Mouse (Mus musculus) layer of hippocampus, adult 18-20 months (tissue): ENCODE measurements around the gene Hnf4a. TPM values are rescaled to one million over a fixed set of nuclear protein-coding genes. Genes with fewer than 3 reads are reported as not detected.

ENCODE experiments used
- DNase-seq, 2 experiments: peaks; one replicate each; pipeline ENCODE4 v3.0.0; 2022; ENCODE audit warnings: low spot score in 2 of 2
- total RNA-seq, 2 experiments: library from RNA; stranded (reverse); gene quantifications; 2 replicates each; pipeline ENCODE4 v1.2.3; 2021

Hnf4a gene
- total RNA-seq, 2 experiments from 2014 or later, result not detected

DNA sequence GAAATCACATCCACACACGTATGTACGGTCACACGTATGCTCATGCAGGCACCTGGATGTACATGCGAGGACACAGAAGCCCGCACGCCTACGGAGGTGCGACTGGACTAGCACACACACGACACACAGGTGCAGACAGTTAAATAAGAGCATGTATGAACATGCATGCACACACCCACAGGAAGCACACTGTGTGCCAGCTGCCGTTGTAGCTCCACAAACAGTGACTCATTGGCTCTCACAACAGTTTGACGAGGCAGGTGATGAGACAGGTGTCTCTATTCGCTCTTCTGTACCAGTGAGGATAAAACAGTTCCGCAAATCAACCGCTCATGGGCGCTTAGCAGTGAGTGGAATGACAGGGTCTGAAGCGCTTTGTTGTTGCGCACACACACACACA is 16.0 kb upstream of the Hnf4a start:
- no peak for DNase-seq

DNA sequence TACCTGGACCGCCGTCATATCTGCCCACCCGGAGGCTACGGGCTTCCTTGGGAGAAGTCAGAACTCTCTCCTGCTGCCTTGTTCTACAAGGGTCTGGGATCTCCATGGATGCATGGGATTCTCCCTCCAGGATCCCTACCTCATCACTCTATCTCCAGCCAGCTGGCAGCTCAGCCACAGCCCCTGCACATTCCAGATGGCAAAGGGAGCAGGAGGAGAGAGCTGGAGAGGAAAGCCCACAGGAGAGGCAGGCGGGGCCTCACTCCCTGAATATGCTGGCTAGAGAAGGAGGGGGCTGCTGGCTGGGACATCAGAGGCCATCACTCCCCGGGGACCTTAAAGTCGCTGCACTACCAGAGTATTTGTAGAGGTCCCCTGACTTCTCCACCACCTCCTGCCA is 15.3 kb upstream of the Hnf4a start:
- no peak for DNase-seq

DNA sequence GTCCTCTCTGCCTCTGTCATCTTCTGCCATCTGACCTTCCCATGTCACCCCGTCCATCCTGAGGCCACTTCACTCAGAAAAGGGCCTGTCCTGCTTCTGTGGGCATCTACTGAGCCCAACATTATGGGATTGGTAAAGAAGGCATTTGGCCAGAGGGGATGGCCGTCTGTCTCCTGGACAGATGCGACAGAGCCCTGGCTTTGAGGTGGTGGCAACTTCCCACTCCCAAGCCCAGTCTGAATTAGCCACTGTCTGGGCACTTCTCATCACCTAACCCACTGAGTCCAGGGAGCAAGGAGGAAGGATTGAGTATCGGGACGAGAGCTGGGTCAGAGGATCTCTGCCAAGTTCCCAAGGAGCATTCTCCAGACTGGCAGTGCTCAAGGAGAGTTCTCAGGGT is 14.6 kb upstream of the Hnf4a start, which contains the start of gene R3hdml:
R3hdml (plus strand) TSS at position 301 of the 400 bp plus-strand sequence.
- DNase-seq, result no peak

DNA sequence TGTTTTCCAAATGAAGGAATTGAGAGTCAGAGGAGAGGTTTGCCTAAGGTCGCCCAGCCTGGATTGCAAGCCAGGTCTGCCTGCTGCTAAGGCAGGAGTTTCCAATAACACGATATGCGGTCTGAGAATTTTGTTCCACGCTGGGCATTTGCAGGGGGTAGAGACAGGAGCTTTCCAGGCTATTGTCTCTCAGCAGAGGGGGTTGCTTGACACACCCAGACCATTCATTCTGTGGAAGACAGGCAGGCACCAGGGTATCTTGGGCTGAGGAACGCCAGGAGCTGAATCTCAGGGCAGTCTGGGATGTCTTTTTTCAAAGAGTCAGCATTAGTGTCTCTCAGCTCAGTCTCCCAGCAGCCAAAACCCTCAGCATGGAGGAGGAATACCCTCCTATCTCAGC is 13.6 kb upstream of the Hnf4a start:
- no peak for DNase-seq

DNA sequence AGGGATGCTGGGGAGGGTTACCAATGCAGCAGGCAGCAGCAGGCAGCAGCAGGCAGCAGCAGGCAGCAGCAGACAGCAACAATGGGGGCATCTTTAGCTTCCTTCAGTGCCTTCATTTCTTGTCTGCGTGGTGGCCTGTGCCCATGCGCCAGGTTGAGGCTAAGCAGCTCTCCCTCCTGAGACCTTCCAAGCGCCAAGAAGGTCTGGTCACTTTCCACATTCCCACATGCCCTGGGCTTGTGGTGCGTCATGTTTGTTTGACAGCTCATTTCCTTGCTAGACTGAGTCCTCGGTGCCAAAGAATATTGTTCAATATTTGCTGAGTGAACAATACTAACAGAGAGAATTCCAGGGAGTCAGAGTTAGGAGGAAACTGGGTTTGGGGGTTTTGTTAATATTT is 12.6 kb upstream of the Hnf4a start:
- DNase-seq, result no peak

DNA sequence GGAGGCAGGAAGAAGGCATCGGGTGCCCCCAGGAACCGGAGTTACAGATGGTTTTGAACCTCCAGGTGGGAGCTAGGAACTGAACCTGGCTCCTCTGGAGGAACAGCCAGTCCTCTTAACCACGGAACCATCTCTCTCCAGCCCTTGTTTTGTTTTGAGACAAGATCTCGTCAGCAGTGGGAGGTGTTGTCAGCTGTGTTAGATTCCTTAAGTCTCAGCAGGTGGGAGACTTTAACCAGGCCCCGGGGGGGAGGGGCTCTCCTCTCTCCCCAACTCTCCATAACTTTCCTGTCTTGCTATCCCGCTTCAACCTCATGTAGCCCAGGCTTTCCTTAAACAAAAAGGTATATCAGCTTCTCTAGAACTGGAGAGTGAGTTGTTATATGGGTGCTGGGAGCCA is 12.2 kb upstream of the Hnf4a start:
- no peak for DNase-seq

DNA sequence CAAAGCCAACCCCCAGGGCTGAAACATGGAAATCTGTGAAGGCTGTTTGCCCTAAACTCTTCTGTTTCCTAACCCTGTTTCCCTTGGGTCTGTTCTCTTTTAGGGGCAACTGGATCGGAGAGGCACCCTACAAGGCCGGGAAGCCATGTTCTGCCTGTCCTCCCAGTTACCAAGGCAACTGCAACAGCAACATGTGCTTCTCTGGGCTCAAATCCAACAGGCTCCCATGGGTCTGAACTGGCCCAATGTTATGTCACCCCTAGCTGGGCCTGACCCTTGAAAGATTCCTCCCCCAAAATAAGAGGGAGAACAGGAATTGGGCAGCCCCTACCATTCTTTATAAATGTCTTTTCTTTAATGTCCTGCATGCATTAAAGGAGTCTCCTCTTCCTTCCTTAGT is 4.4 kb upstream of the Hnf4a start:
- no peak for DNase-seq

DNA sequence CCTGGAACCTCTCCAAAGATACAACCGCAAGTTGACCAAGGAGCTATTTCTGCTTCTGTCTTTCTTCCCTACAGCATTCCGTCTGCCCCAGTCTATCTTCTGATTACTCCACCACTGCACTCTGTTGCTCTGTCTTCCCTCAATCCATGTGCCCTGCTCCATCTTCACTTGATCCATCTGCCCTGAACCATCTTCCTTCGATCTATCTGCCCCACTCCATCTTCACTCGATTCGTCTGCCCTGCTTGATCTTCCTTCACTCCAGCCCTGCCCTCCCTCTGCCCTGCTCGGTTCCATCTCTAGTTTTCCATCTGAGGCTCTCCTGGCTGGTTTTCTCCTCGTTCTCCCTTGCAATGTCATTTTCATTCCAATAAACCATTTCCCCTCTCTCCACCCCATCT is 3.4 kb upstream of the Hnf4a start:
- no peak for DNase-seq

DNA sequence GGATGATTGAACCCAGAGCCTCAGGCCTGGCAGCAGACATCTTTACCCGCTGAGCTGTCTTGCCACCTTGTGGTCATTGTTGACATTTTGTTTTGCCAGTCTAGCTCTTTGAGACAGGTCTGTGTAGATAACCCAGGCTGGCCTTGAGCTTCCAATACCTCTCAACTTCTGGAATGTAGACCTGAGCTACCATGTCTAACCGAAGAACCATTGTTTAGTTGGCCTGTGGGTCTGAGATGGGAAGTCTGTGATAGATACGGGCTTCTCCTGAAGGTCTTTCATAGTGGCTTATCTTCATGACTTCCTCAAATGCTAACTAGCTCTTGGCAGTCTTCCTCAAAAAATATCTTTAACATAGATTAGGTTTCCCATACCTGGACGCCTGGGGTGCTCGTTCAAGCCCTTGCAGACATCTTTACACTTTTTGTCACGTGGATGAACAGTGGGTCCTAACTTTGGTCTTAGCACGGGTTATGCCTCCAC is 19.2 kb downstream of the Hnf4a start:
- no peak for DNase-seq

DNA sequence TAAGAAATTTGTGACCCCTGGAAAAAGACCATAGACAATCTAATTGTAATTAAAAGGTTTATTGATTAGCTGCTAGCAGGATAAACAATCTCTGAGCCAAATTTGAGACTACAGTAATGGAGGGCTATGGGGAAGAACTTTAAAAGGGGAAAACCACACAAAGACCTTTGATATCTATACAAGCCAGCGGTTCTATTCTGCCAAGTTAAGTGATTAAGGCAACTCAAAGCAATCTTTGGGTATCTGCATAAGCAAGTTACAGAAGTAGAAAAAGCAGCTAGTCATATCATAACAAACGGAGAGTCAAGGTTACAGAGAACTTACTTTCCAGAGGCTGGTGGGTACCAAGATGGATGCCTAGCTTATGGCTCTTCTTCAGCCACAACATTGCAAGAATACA is 20.9 kb downstream of the Hnf4a start:
- DNase-seq, result no peak

DNA sequence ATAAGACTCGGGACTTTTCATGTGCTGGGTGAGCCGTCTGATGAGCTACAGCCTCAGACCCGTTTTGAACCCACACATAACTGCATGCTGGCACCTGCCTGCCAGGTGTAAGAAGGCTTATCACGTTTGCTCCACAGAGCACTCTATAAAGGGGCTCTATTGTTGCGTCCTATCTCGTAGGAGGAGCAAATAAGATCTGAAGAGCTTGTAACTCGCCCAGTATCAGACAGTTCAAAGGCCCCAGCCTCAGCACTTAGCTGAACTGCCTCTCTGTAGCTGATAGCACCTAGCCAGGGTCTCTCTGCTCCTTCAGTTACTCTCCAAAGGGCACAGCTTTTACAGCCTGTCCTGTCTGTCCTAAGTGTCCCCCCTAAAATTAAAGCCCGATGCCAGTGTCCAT is 23.8 kb downstream of the Hnf4a start:
- no peak for DNase-seq

DNA sequence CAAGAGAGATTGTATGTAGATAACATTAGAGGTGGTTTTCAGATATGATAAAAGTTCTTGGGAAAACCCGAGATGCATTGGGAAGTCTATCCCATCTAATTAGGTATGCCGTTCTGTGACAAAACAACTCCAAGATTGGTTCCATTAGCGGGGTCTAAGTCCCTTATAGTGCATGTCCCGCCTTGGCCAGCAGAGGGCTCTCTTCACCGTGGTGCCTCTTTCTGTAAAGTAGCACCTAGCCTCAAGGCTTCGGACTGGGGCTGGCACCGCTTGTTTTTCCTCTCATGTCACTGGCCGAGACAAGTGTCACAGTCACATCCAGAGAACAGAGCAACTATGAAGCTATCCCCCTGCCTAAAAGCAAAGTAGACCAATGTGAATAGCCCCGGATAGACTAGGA is 25.3 kb downstream of the Hnf4a start:
- DNase-seq, result peak; percentile 42 to 84

DNA sequence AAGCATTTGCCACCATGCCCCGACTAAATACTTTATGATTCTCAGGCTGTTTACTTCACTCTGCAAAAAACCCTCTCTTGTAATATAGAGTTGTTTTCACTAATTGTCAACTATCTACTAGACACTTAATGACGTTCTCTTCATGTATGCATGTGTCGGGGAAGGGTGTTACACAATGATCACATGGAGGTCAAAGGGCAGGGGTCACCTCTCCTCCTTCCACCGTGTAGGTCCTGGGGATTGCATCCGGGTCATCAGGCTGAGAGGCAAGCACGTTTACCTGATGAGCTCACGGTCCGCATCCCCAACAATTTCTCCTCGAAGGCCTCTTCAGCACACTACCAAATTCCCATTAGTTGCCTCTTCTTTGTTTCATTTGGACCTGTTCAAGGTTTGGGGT is 26.6 kb downstream of the Hnf4a start:
- no peak for DNase-seq

DNA sequence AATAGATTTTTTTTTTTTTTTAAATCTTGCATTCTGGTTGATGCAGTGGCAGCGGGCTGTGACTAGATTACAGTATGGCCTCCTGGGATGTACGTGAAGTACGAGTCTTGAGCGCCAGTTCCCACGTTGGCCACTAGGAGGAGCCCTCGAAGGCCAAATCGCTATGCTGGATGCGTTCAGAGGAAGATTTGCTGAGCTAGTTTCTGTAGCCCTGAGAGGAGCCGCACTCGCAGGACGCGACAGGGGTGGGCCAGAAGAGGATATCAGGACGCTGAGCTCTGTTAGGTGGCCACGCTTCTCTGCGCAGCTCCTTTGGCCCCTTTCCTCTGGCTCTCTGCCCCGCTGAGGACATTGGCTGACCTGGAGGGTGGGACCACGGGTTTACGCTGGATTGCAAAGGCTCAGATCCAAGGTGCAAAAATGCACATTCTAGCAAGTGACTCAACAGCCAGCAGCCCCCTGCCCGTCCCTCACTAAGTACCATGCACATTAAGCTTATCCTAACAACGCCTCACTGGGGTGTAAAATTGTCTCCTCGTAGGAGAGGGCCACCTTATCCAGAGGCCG is 28.4 kb downstream of the Hnf4a start:
- peak; percentile 74 to 95 for DNase-seq

DNA sequence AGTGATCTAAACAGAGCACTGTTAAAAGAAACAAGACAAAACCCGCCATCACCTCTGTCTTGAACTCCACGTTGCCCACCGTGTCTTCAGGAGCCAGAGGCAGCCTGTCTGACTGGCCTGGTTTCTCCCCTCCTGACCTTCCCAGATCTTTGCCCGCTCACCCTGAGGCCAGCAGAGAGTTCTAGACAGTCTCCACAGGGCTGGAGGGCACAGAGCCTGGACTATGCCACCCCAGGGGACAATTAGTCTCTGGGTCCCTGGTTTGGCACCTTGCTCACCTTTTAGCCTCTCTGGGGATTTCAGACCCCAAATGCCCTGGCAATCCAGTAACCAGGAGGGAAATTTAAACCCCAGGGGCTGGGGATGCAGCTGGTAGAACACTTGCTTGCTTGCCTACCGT is 30.8 kb downstream of the Hnf4a start:
- no peak for DNase-seq

DNA sequence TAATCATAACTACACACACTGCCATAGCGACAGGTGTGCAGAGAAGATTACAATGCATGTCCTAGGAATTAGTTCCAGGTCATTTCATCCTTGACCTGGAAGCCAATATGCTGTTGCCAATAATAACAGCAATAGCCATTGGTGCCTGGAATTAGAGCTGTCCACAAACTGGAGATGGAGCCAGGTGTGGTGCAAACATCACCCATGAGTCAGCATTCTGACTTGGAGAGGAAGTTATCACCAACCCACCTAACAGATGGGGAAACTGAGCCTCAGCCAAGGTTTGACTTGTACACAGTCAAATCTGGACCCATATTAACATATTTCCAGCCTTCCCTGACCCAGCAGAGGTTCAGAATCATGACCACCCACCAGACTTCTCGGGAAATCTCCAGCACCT is 31.8 kb downstream of the Hnf4a start:
- DNase-seq, result peak; percentile 6 to 60

DNA sequence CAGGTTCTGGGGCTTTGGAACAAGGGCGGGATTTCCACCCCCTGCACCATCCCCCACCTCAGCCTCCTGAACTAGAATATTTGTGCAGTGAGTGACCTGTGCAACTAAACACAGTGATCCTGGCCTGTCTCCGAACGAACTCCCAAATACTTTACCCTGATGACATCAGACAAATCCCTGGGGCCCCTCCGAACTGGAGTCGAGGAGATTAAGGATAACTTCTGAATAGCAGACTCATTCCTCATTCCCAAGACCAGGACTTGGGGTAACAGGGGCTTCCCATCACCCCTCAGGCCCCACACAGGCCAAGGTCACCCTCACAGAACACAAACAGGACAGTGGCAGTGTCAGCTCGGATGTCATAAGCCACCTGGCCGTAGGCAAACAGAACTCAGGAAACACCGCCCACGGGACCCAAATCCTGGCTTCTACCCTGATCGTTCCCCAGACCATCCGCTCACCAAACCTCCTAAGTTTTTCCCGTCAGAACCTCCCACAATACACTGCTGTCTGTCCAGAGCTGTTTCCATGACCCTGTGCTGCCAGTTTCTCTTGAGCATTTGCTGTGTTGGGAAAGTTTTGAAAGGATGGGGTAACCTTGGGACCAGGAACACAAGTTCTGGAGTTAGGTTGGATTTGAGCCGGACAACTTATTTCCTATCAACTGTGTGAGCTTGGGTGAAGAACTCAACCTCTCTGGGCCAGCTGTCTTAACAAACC is 32.9 kb downstream of the Hnf4a start:
- DNase-seq, result no peak

DNA sequence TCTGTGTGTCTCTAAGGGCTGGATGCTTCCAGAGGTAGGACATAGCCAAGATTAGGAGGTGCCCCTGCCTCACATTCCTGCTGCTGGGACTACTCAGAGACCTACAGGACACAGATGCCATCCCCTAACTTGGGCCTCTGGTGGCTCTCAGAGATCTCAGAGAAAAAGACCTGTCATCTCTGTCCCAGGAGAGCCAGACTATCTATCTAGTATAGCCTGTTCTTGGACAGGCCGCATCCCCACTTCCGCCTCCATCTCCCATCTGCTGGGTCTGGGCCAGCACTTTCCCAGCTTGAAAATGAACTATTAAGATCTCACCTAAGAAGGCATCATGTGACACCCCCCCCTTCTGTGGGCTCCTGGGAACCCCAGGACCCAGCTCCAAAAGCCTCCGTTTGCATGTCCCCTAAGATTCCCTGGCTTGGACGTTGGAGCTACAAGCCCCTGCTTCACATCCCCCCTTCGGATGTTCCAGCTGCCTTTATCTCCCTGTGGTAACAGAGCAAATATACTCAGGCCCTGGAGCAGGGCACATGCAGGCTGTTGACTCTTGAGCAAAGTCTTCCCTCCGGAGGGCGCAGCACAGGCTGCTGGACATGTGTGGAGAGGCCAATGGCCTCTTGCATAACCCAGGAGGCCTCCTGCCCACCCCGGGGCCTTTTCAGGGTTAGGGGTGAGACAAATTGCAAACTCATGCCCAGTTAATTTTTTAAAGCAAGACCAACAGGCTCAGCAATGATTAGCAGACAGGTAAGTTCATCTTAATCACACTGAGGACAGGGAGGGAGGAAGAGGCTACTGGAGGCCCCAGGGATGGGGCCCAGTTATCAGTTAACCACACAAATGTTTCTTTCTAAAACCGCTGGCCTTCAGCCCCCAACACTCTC is 33.9 kb downstream of the Hnf4a start:
- no peak for DNase-seq

DNA sequence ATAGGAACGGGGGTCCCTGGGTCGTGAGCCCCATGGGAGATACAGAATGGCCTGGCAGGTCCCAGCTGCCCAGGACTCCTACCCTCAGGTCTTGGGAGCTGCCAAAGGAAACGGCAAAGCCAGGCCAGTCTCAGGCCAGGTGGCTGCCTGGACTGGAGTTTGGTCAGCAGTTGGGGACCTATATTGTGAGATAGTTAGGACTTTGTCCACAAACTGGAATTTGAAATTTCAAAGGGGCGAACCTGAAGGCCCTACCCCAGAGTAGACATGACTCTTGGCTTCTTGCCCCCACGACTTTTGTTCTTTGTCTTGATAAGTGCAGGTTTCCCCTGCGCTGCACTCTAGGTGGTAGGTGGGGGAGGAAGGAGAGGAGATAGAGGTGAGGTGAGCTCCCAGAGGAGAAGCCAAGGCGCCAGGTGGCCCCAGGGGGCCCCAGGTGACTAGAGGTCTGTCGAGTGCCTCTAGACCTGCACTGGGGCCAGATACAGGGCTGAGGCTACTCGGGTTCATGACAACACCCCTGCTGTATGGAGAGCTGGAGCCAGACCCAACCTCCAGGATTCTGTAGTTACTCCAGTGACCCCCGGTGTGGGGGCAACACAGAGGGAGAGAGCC is 35.1 kb downstream of the Hnf4a start:
- DNase-seq, result no peak

DNA sequence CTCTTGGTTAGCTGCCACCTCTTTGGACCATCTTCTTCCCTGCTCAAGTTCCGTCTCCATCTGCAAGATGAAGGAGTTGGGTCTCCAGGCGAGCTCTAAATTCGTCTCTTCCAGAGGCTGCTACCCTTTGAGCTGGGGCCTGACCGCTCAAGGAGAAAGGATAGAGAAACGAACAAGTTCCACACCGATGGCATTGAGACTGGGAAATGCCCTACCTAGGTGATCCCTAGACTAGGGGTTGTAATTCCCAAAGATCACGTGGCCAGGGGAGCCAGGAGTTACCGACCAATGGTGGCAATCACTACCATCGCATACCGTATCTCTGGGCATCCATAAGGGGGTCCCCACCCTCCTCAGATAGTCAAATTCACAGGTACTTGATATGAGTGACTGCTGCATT is 36.1 kb downstream of the Hnf4a start:
- DNase-seq, result no peak

DNA sequence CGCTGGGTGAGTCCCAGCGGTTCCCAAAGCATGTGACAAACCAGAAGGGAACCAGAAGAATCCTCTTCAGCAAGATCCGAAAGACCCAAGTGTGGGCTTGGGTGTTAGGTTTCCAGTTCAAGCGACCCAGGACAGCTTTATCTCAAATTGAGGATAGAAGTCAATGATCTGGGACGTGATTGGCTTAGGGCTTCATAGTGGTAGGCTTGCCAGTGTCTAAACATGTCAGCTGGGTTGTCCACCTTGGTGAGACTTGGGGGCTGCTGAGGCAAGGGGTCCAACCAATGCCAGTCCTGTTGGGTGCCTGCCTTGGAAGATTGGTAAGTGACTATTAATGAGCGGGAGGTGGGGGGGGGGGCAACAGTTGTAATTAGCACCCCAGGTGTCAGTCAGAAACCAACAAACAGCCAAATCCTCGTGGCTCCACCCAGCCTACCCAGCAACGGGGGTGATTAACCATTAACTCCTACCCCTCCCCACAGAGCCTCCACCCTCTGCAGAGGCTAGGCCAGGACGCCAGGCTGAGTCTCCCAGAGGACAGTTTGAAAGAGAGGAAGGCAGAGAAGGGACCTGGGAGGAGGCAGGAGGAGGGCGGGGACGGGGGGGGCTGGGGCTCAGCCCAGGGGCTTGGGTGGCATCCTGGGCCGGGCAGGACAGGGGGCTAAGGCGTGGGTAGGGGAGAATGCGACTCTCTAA is 40.2 kb downstream of the Hnf4a start:
- DNase-seq, result no peak
